In genomic region chr19:50184901-50185623, GRCm38 (mm10) we compare ENCODE assay signal across 8 mouse cellular contexts.
DNase-seq lines count a peak whose midpoint lies in the region; ATAC-seq and TF ChIP-seq lines count a peak whose summit lies in the region.

No protein-coding gene starts in this region.

- no peak overlapping the region for H3K4me3 ChIP-seq in forebrain, embryonic 13.5 days
- H3K4me3 ChIP-seq in kidney, embryonic 14.5 days (ENCODE audit: low read length): no peak overlapping the region
- no peak overlapping the region for H3K4me3 ChIP-seq in limb, embryonic 14.5 days (replicated peaks; ENCODE audit: low read length)

- no peak overlapping the region for H3K4me2 ChIP-seq in forebrain, embryonic 13.5 days
- H3K4me2 ChIP-seq in kidney, embryonic 14.5 days (replicated peaks; ENCODE audit: low read depth, low read length): no peak overlapping the region
- H3K4me2 ChIP-seq in limb, embryonic 14.5 days (replicated peaks; ENCODE audit: low read depth, low read length, severe bottlenecking): no peak overlapping the region

- H3K9ac ChIP-seq in forebrain, embryonic 13.5 days: no peak overlapping the region
- no peak overlapping the region for H3K9ac ChIP-seq in kidney, embryonic 14.5 days (ENCODE audit: low read depth, low read length)
- H3K9ac ChIP-seq in limb, embryonic 14.5 days (ENCODE audit: low read depth, low read length, severe bottlenecking): no peak overlapping the region

- no peaks in the 10 kb centered on the region for H3K27me3 ChIP-seq in forebrain, embryonic 13.5 days
- H3K27me3 ChIP-seq in kidney, embryonic 14.5 days (ENCODE audit: control insufficient read depth, insufficient read depth, low read length): no peaks in the 10 kb centered on the region
- H3K27me3 ChIP-seq in limb, embryonic 14.5 days (ENCODE audit: control insufficient read depth, insufficient read depth, low read length): no peaks in the 10 kb centered on the region

- WGBS in forebrain, embryonic 13.5 days: 58% methylated on average over 21 of the region's 21 CpGs
- 53% methylated on average over 21 of the region's 21 CpGs for WGBS in kidney, embryonic 14.5 days
- WGBS in limb, embryonic 14.5 days: 55% methylated on average over 21 of the region's 21 CpGs

- H3K4me1 ChIP-seq in forebrain, embryonic 13.5 days: 0 out of 2 replicates have a peak, but pooled peaks cover 4% of the 10 kb centered on the region
- H3K4me1 ChIP-seq in kidney, embryonic 14.5 days (ENCODE audit: control insufficient read depth, insufficient read depth, low read length): no peaks in the 10 kb centered on the region
- H3K4me1 ChIP-seq in limb, embryonic 14.5 days (ENCODE audit: control insufficient read depth, insufficient read depth, low read length): no peaks in the 10 kb centered on the region

- no peak overlapping the region for H3K27ac ChIP-seq in forebrain, embryonic 13.5 days
- no peak overlapping the region for H3K27ac ChIP-seq in kidney, embryonic 14.5 days (ENCODE audit: low read depth, low read length)
- no peak overlapping the region for H3K27ac ChIP-seq in limb, embryonic 14.5 days (replicated peaks; ENCODE audit: low read depth, low read length)

- peak; percentile 3 for DNase-seq in ovary, postnatal 10 days (ENCODE audit: low spot score)
- no peak for DNase-seq in ovary, adult 18-20 months (ENCODE audit: low spot score)
- DNase-seq in brain, embryonic 18.5 days (ENCODE audit: low read depth, low spot score): peak; percentile 47
- DNase-seq in limb, embryonic 14.5 days (ENCODE audit: low spot score): peak; percentile 72
- DNase-seq in retina, postnatal 7 days (ENCODE audit: low read depth, low spot score): peak; percentile 49
- no peak for DNase-seq in spleen, adult 12 weeks (ENCODE audit: low spot score)

- ATAC-seq in forebrain, embryonic 13.5 days: peak; percentile 73
- 0 out of 2 replicates have a peak, but pooled peaks have one; percentile 57 for ATAC-seq in kidney, embryonic 14.5 days (ENCODE audit: low FRiP score, low TSS enrichment)
- ATAC-seq in limb, embryonic 14.5 days (ENCODE audit: low FRiP score, low read depth): no peak

- TF ChIP-seq POLR2A in limb, embryonic 14.5 days (IDR thresholded peaks at IDR 0.05; ENCODE audit: borderline replicate concordance, extremely low read depth, insufficient read depth, insufficient read length): no peak

- H3K36me3 ChIP-seq in forebrain, embryonic 13.5 days (ENCODE audit: poor library complexity, severe bottlenecking): no peaks in the 10 kb centered on the region
- H3K36me3 ChIP-seq in kidney, embryonic 14.5 days (ENCODE audit: control insufficient read depth, insufficient read depth, low read length): no peaks in the 10 kb centered on the region
- H3K36me3 ChIP-seq in limb, embryonic 14.5 days (ENCODE audit: control insufficient read depth, insufficient read depth, low read length): no peaks in the 10 kb centered on the region

- no peaks in the 10 kb centered on the region for H3K9me3 ChIP-seq in forebrain, embryonic 13.5 days (replicated peaks)
- H3K9me3 ChIP-seq in kidney, embryonic 14.5 days (ENCODE audit: control insufficient read depth, low read length): no peaks in the 10 kb centered on the region
- no peaks in the 10 kb centered on the region for H3K9me3 ChIP-seq in limb, embryonic 14.5 days (ENCODE audit: control insufficient read depth, low read length)

Comparison
In these comparisons a context has a peak if more than half of its experiments do, and no peak if none do; other contexts are left out.
1. DNase-seq: peak in ovary, postnatal 10 days (single experiment), brain, embryonic 18.5 days (single experiment), limb, embryonic 14.5 days (single experiment) and retina, postnatal 7 days (single experiment); none in ovary, adult 18-20 months (single experiment) and spleen, adult 12 weeks (single experiment).